Mouse (Mus musculus): ENCODE measurements around the gene Apol7e. TPM values are rescaled to one million over a fixed set of nuclear protein-coding genes. Genes with fewer than 3 reads are reported as not detected.
"Not testable (repeated sequence)": the region's sequence is repeated elsewhere in the genome, so short reads cannot be mapped to it uniquely, and the experiment has no call there.

Apol7e gene
- polyA plus RNA-seq, 1 experiment from 2014 or later = 0.29 TPM

- not testable (repeated sequence) for H3K27me3 ChIP-seq (ENCODE audit: control insufficient read depth, insufficient read depth, low read length); H3K36me3 ChIP-seq (ENCODE audit: control insufficient read depth, insufficient read depth); H3K4me1 ChIP-seq (ENCODE audit: control insufficient read depth, insufficient read depth, low read length); H3K9ac ChIP-seq (ENCODE audit: low read length); H3K27ac ChIP-seq (ENCODE audit: low read length); H3K4me3 ChIP-seq (ENCODE audit: low read length); H3K9me3 ChIP-seq (replicated peaks; ENCODE audit: control insufficient read depth, low read length); H3K4me2 ChIP-seq (ENCODE audit: low read depth, low read length)
- ATAC-seq (replicated peaks; ENCODE audit: extremely low read depth, insufficient read depth, low FRiP score) = peak; percentile 70
- WGBS = 50% methylated on average over 1 of the region's 1 CpGs
Measured at GRCm38 (mm10) chr15:77708936-77709335, 10.3 kb downstream of the Apol7e start.

- H3K4me1 ChIP-seq (ENCODE audit: control insufficient read depth, insufficient read depth, low read length); H3K4me2 ChIP-seq (ENCODE audit: low read depth, low read length); H3K9ac ChIP-seq (ENCODE audit: low read length); H3K36me3 ChIP-seq (ENCODE audit: control insufficient read depth, insufficient read depth); H3K9me3 ChIP-seq (replicated peaks; ENCODE audit: control insufficient read depth, low read length); H3K27me3 ChIP-seq (ENCODE audit: control insufficient read depth, insufficient read depth, low read length); H3K27ac ChIP-seq (ENCODE audit: low read length); H3K4me3 ChIP-seq (ENCODE audit: low read length): not testable (repeated sequence)
- peak; percentile 49; the same call in 1 of the 2 replicates for ATAC-seq (replicated peaks; ENCODE audit: extremely low read depth, insufficient read depth, low FRiP score)
- 57% methylated on average over 2 of the region's 6 CpGs for WGBS
Measured at GRCm38 (mm10) chr15:77718240-77718639, 19.6 kb downstream of the Apol7e start.

- not testable (repeated sequence) for H3K9me3 ChIP-seq (replicated peaks; ENCODE audit: control insufficient read depth, low read length); ATAC-seq (replicated peaks; ENCODE audit: extremely low read depth, insufficient read depth, low FRiP score); H3K4me3 ChIP-seq (ENCODE audit: low read length); H3K27ac ChIP-seq (ENCODE audit: low read length); H3K27me3 ChIP-seq (ENCODE audit: control insufficient read depth, insufficient read depth, low read length); H3K4me1 ChIP-seq (ENCODE audit: control insufficient read depth, insufficient read depth, low read length); H3K36me3 ChIP-seq (ENCODE audit: control insufficient read depth, insufficient read depth); H3K4me2 ChIP-seq (ENCODE audit: low read depth, low read length); H3K9ac ChIP-seq (ENCODE audit: low read length)
- no CpG with 5 or more reads among the region's 3 CpGs for WGBS
Measured at GRCm38 (mm10) chr15:77721509-77721908, 22.9 kb downstream of the Apol7e start.

- not testable (repeated sequence) for H3K36me3 ChIP-seq (ENCODE audit: control insufficient read depth, insufficient read depth); H3K9me3 ChIP-seq (replicated peaks; ENCODE audit: control insufficient read depth, low read length); H3K4me3 ChIP-seq (ENCODE audit: low read length); H3K4me2 ChIP-seq (ENCODE audit: low read depth, low read length); H3K4me1 ChIP-seq (ENCODE audit: control insufficient read depth, insufficient read depth, low read length); H3K27ac ChIP-seq (ENCODE audit: low read length); ATAC-seq (replicated peaks; ENCODE audit: extremely low read depth, insufficient read depth, low FRiP score); H3K27me3 ChIP-seq (ENCODE audit: control insufficient read depth, insufficient read depth, low read length); H3K9ac ChIP-seq (ENCODE audit: low read length)
- 21% methylated on average over 3 of the region's 10 CpGs for WGBS
Measured at GRCm38 (mm10) chr15:77724208-77724911, 25.7 kb downstream of the Apol7e start.

- H3K4me1 ChIP-seq (ENCODE audit: control insufficient read depth, insufficient read depth, low read length); H3K27ac ChIP-seq (ENCODE audit: low read length); H3K36me3 ChIP-seq (ENCODE audit: control insufficient read depth, insufficient read depth); H3K4me3 ChIP-seq (ENCODE audit: low read length); H3K9ac ChIP-seq (ENCODE audit: low read length); H3K4me2 ChIP-seq (ENCODE audit: low read depth, low read length); H3K9me3 ChIP-seq (replicated peaks; ENCODE audit: control insufficient read depth, low read length); H3K27me3 ChIP-seq (ENCODE audit: control insufficient read depth, insufficient read depth, low read length): not testable (repeated sequence)
- peak; percentile 88 for ATAC-seq (replicated peaks; ENCODE audit: extremely low read depth, insufficient read depth, low FRiP score)
- WGBS = 13% methylated on average over 6 of the region's 6 CpGs
Measured at GRCm38 (mm10) chr15:77725393-77726020, 26.9 kb downstream of the Apol7e start.

- not testable (repeated sequence) for H3K36me3 ChIP-seq (ENCODE audit: control insufficient read depth, insufficient read depth); ATAC-seq (replicated peaks; ENCODE audit: extremely low read depth, insufficient read depth, low FRiP score); H3K9me3 ChIP-seq (replicated peaks; ENCODE audit: control insufficient read depth, low read length); H3K4me2 ChIP-seq (ENCODE audit: low read depth, low read length); H3K9ac ChIP-seq (ENCODE audit: low read length); H3K27ac ChIP-seq (ENCODE audit: low read length); H3K4me3 ChIP-seq (ENCODE audit: low read length); H3K4me1 ChIP-seq (ENCODE audit: control insufficient read depth, insufficient read depth, low read length); H3K27me3 ChIP-seq (ENCODE audit: control insufficient read depth, insufficient read depth, low read length)
- WGBS = 10% methylated on average over 3 of the region's 3 CpGs
Measured at GRCm38 (mm10) chr15:77727139-77727538, 28.5 kb downstream of the Apol7e start.

- WGBS = 83% methylated on average over 3 of the region's 3 CpGs
Measured at GRCm38 (mm10) chr15:77727745-77728144, 29.1 kb downstream of the Apol7e start.

GRCm38 (mm10) chr15:77728739-77729138 lies 30.1 kb downstream of the Apol7e start, which contains the start of gene Apol9b:
TSS of gene Apol9b (plus strand) at chr15:77729039.
- H3K36me3 ChIP-seq (ENCODE audit: control insufficient read depth, insufficient read depth); H3K27ac ChIP-seq (ENCODE audit: low read length); H3K4me2 ChIP-seq (ENCODE audit: low read depth, low read length); H3K9ac ChIP-seq (ENCODE audit: low read length); H3K9me3 ChIP-seq (replicated peaks; ENCODE audit: control insufficient read depth, low read length); H3K27me3 ChIP-seq (ENCODE audit: control insufficient read depth, insufficient read depth, low read length); H3K4me1 ChIP-seq (ENCODE audit: control insufficient read depth, insufficient read depth, low read length); ATAC-seq (replicated peaks; ENCODE audit: extremely low read depth, insufficient read depth, low FRiP score); H3K4me3 ChIP-seq (ENCODE audit: low read length): not testable (repeated sequence)
- 80% methylated on average over 2 of the region's 4 CpGs for WGBS

More at GRCm38 (mm10) chr15:77727745-77728144, 29.1 kb downstream of the Apol7e start:
- not testable (repeated sequence) for H3K4me1 ChIP-seq (ENCODE audit: control insufficient read depth, insufficient read depth, low read length); H3K36me3 ChIP-seq (ENCODE audit: control insufficient read depth, insufficient read depth); H3K4me2 ChIP-seq (ENCODE audit: low read depth, low read length); H3K4me3 ChIP-seq (ENCODE audit: low read length); H3K27ac ChIP-seq (ENCODE audit: low read length); H3K9ac ChIP-seq (ENCODE audit: low read length); H3K9me3 ChIP-seq (replicated peaks; ENCODE audit: control insufficient read depth, low read length); ATAC-seq (replicated peaks; ENCODE audit: extremely low read depth, insufficient read depth, low FRiP score); H3K27me3 ChIP-seq (ENCODE audit: control insufficient read depth, insufficient read depth, low read length)

GRCm38 (mm10) chr15:77731605-77732004 lies 32.9 kb downstream of the Apol7e start:
- Histone ChIP-seq H3K9ac (ENCODE audit: low read length) (no peak overlapping the region), H3K9me3 (replicated peaks; ENCODE audit: control insufficient read depth, low read length) (no peaks in the 10 kb centered on the region), H3K4me2 (ENCODE audit: low read depth, low read length) (no peak overlapping the region), H3K36me3 (ENCODE audit: control insufficient read depth, insufficient read depth) (no peaks in the 10 kb centered on the region), H3K4me1 (ENCODE audit: control insufficient read depth, insufficient read depth, low read length) (peaks cover 7% of the 10 kb centered on the region), H3K27me3 (ENCODE audit: control insufficient read depth, insufficient read depth, low read length) (no peaks in the 10 kb centered on the region), H3K27ac (ENCODE audit: low read length) (no peak overlapping the region), H3K4me3 (ENCODE audit: low read length) (no peak overlapping the region)
- ATAC-seq (replicated peaks; ENCODE audit: extremely low read depth, insufficient read depth, low FRiP score) = no peak
- 89% methylated on average over 5 of the region's 5 CpGs for WGBS

Measured in heart, embryonic 16.5 days (tissue).